Mouse (Mus musculus) ES-E14 (cell line): ENCODE measurements around the gene Gm21954. TPM values are rescaled to one million over a fixed set of nuclear protein-coding genes. Genes with fewer than 3 reads are reported as not detected.

Experiments used
- DNase-seq: peaks from one replicate; pipeline ENCODE4 v3.0.0-alpha.2; 2013; ENCODE audit warnings: low read depth, low spot score
- H3K27ac ChIP-seq: 2 replicates; pipeline ENCODE4 v1.5.1; 2012; ENCODE audit warnings: low read depth, mild to moderate bottlenecking, low read length, moderate library complexity, mixed read lengths; ENCODE audit not compliant: poor library complexity, insufficient read depth, severe bottlenecking
- H3K36me3 ChIP-seq: 2 replicates; pipeline ENCODE4 v1.6.1; 2012; ENCODE audit warnings: mild to moderate bottlenecking, low read length, moderate library complexity, mixed read lengths; ENCODE audit not compliant: control insufficient read depth, poor library complexity, insufficient read depth, severe bottlenecking
- H3K4me1 ChIP-seq, 2 experiments: fragments of 150-350 bp in 1 of 2; sonication (generic) in 1 of 2; 2 replicates each; pipeline ENCODE4 v1.6.1; 2012; ENCODE audit warnings: low read length in 2 of 2, mild to moderate bottlenecking in 1 of 2, mixed read lengths in 1 of 2; ENCODE audit not compliant: control insufficient read depth in 2 of 2, insufficient read depth in 2 of 2, poor library complexity in 1 of 2
- H3K4me3 ChIP-seq, 2 experiments: fragments of 150-350 bp in 1 of 2; sonication (generic) in 1 of 2; 2 replicates each; pipeline ENCODE4 v1.5.1; 2012; ENCODE audit warnings: low read length in 2 of 2, low read depth in 1 of 2, mild to moderate bottlenecking in 1 of 2, mixed read lengths in 1 of 2; ENCODE audit not compliant: insufficient read depth in 1 of 2, poor library complexity in 1 of 2, severe bottlenecking in 1 of 2
- H3K9ac ChIP-seq: 2 replicates; pipeline ENCODE4 v1.6.1; 2012; ENCODE audit warnings: low read depth, mild to moderate bottlenecking, low read length, mixed read lengths; ENCODE audit not compliant: poor library complexity, insufficient read depth, severe bottlenecking
- H3K9me3 ChIP-seq: fragments of 150-350 bp; sonication (generic); 2 replicates; pipeline ENCODE4 v1.6.1; 2012; ENCODE audit warnings: low read depth, mild to moderate bottlenecking, low read length; ENCODE audit not compliant: control insufficient read depth, insufficient read depth
- CHD2 ChIP-seq: IDR thresholded peaks from 2 replicates; pipeline ENCODE4 v1.6.1; 2014; ENCODE audit warnings: mild to moderate bottlenecking, low read depth, low read length, inconsistent platforms
- HCFC1 ChIP-seq: IDR thresholded peaks from 2 replicates; pipeline ENCODE4 v1.6.1; 2012; ENCODE audit warnings: low read length, inconsistent platforms, borderline replicate concordance; ENCODE audit not compliant: insufficient read depth
- MAFK ChIP-seq: IDR thresholded peaks from 2 replicates; pipeline ENCODE4 v1.6.1; 2014; ENCODE audit warnings: mild to moderate bottlenecking, low read depth, low read length, inconsistent platforms; ENCODE audit not compliant: insufficient read depth
- ZC3H11A ChIP-seq: IDR thresholded peaks from 2 replicates; pipeline ENCODE4 v1.6.1; 2012; ENCODE audit warnings: low read depth, mild to moderate bottlenecking, inconsistent platforms, low read length, borderline replicate concordance
- ZNF384 ChIP-seq: IDR thresholded peaks from 2 replicates; pipeline ENCODE4 v1.6.1; 2012; ENCODE audit warnings: low read depth, low read length, inconsistent platforms
- in situ Hi-C, 2 experiments: fragments of 600-800 bp; cut with MboI; formaldehyde crosslinking; loops; one replicate each; pipeline ENCODE4 v1.15.1; 2025; ENCODE audit warnings: low sequenced_read_pairs in 2 of 2, inconsistent platforms in 1 of 2; ENCODE audit not compliant: unreplicated experiment in 2 of 2
- total RNA-seq: library from RNA; depleted of rRNA; stranded (reverse); fragments of 300-350 nt; gene quantifications from 2 replicates; pipeline ENCODE4 v1.2.3, GENCODE M21; 2012; rRNA removed

Gm21954 gene
- total RNA-seq, 1 experiment: not detected

DNA sequence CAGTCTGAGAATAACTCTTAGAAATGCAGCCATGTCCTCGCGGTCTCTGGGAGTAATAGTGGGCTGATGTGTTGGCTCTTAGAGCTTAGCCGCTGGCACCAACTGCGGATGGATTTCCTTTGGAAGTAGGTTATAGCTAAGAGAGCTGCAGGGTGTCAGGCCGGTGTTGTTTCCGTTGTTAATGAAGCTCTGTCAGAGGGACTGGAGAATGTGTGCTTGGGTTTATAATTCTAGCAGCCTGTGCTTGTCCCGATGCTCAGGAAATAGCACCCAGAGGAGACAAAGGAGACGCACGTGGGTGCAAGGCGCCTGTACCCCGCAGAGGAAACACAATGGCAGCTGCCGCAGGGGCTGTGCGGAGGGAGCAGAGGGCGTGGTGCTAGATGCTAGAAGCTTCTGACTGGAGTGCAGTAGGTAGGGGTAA, 56.5 kb downstream of the Gm21954 start:
- H3K4me1 ChIP-seq: peaks cover 0 to 2% of the 10 kb centered on the region in 2 experiments; a peak in 1 of 4 replicates
- no peaks in the 10 kb centered on the region for H3K36me3 ChIP-seq
- H3K4me3 ChIP-seq: no peak overlapping the region
- no peaks in the 10 kb centered on the region for H3K9me3 ChIP-seq
- TF ChIP-seq HCFC1: no peak
- TF ChIP-seq ZC3H11A: no peak
- no peak for TF ChIP-seq MAFK
- no peak for TF ChIP-seq ZNF384
- no peak for TF ChIP-seq CHD2
- no peak for DNase-seq
- no peak overlapping the region for H3K27ac ChIP-seq
- in situ Hi-C loops: no loop called here
- H3K9ac ChIP-seq: no peak overlapping the region

Other genes with a start within 250 kb of the Gm21954 start
- 0.42 and 1.7 TPM in 2 replicates for gene Dclk1, start 229.8 kb downstream of the Gm21954 start, total RNA-seq